Mouse (Mus musculus) spleen, adult 2 months (tissue): ENCODE measurements at regions not wholly inside any gene's neighbourhood (a gene's known extent, or its start where the extent isn't known, plus 50 kb on each side); places are given as distances from the start of the nearest gene placed in this dataset.

Source experiments
- CTCF ChIP-seq: fragments of 200-500 bp; IDR thresholded peaks from 2 replicates; pipeline ENCODE4 v1.5.1; 2011; ENCODE audit warnings: mild to moderate bottlenecking, inconsistent platforms; ENCODE audit not compliant: insufficient read depth, insufficient read length, insufficient replicate concordance; ENCODE audit errors: extremely low read depth
- POLR2A ChIP-seq: fragments of 200-500 bp; IDR thresholded peaks from 2 replicates; pipeline ENCODE4 v1.6.1; 2011; ENCODE audit warnings: low read depth, low read length, inconsistent platforms

DNA sequence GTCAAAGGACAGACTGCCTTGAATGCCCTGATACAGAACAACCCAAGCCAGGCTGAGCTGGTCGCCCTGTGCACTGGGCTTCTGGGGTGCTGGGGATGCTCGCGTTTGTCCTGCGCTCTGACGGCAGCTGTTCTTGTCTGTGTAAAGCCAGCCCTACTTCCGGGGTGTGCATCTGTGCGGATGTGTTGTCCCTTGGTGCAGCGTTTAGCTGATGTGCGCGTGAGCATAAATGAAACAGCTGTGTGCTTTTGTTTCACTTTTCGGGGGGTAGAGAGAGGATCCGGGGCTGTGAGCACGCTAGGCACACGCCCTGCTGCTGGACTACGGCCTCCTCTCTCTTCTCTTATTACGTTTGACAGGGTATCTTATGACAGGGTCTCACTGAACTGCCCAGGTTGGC, 158.2 kb upstream of the A530016L24Rik start:
- TF ChIP-seq CTCF (no peak), POLR2A (no peak)
